Mouse (Mus musculus) heart, embryonic 13.5 days (tissue): ENCODE results near the gene Muc4. TPM values are rescaled to one million over a fixed set of nuclear protein-coding genes. Genes with fewer than 3 reads are reported as not detected.
A peak's percentile ranks its signal among the peaks of the same experiment; 100 is the strongest.

ENCODE experiments used
- ATAC-seq: fragments of 200-750 bp; cut with Nextera tagmentation; 2 replicates; pipeline ENCODE4 v1.8.0; 2017; ENCODE audit warnings: moderate TSS enrichment; ENCODE audit not compliant: insufficient number of reproducible peaks, low FRiP score, low TSS enrichment; ENCODE audit errors: extremely low read depth
- H3K27ac ChIP-seq: fragments of 300-500 bp; sonication (generic); replicated peaks from 2 replicates; pipeline ENCODE4 v1.5.1; 2015; ENCODE audit warnings: moderate library complexity, mild to moderate bottlenecking, inconsistent platforms
- H3K27me3 ChIP-seq: fragments of 300-500 bp; sonication (generic); replicated peaks from 2 replicates; pipeline ENCODE4 v1.6.1; 2015; ENCODE audit warnings: mild to moderate bottlenecking, inconsistent platforms
- H3K36me3 ChIP-seq: fragments of 300-500 bp; sonication (generic); 2 replicates; pipeline ENCODE4 v1.6.1; 2015; ENCODE audit warnings: mild to moderate bottlenecking, inconsistent platforms
- H3K4me1 ChIP-seq: fragments of 300-500 bp; sonication (generic); 2 replicates; pipeline ENCODE4 v1.6.1; 2015; ENCODE audit warnings: inconsistent platforms
- H3K4me2 ChIP-seq: fragments of 300-500 bp; sonication (generic); 2 replicates; pipeline ENCODE4 v1.6.1; 2015; ENCODE audit warnings: inconsistent platforms, mild to moderate bottlenecking, moderate library complexity
- H3K4me3 ChIP-seq: fragments of 300-500 bp; sonication (generic); 2 replicates; pipeline ENCODE4 v1.5.1; 2015; ENCODE audit warnings: moderate library complexity, mild to moderate bottlenecking, inconsistent platforms
- H3K9ac ChIP-seq: fragments of 300-500 bp; sonication (generic); 2 replicates; pipeline ENCODE4 v1.6.1; 2015; ENCODE audit warnings: inconsistent platforms, mild to moderate bottlenecking, moderate library complexity
- H3K9me3 ChIP-seq: fragments of 300-500 bp; sonication (generic); 2 replicates; pipeline ENCODE4 v1.6.1; 2016; ENCODE audit warnings: inconsistent platforms
- WGBS: fragments of 180-500 bp; shearing (Covaris S2); methylation state at CpG from one replicate; pipeline ENCODE4 v1.1.7; 2015; ENCODE audit warnings: mixed read lengths; 5-methylcytosine and 5-hydroxymethylcytosine counted together
- polyA plus RNA-seq: library from polyadenylated mRNA; unstranded; fragments of >200 nt; fragmentation: Nextera tagmentation; extraction: Ambion mirVana; gene quantifications from 2 replicates; pipeline ENCODE4 v1.2.1, GENCODE M21; 2015

Gene Muc4
- polyA plus RNA-seq, 1 experiment from 2014 or later: 0.21 TPM

- H3K4me1 ChIP-seq: peaks cover 49% of the 10 kb centered on the region
- ATAC-seq: no peak
- H3K27me3 ChIP-seq: no peaks in the 10 kb centered on the region
- no peak overlapping the region for H3K4me3 ChIP-seq
- peaks cover 54% of the 10 kb centered on the region for H3K36me3 ChIP-seq
- H3K9ac ChIP-seq: peak overlapping the region; percentile 69
- H3K4me2 ChIP-seq: peak overlapping the region; percentile 39
- no peaks in the 10 kb centered on the region for H3K9me3 ChIP-seq
- WGBS: 30% methylated on average over 6 of the region's 6 CpGs
- H3K27ac ChIP-seq: peak overlapping the region; percentile 84
Observed at GRCm38 (mm10) chr16:32822450-32822827, 86.8 kb downstream of the Muc4 start.

- WGBS: 65% methylated on average over 5 of the region's 5 CpGs
- H3K4me1 ChIP-seq: peaks cover 49% of the 10 kb centered on the region
- H3K27me3 ChIP-seq: no peaks in the 10 kb centered on the region
- H3K4me3 ChIP-seq: no peak overlapping the region
- peak overlapping the region; percentile 84 for H3K27ac ChIP-seq
- peaks cover 58% of the 10 kb centered on the region for H3K36me3 ChIP-seq
- H3K9me3 ChIP-seq: no peaks in the 10 kb centered on the region
- no peak for ATAC-seq
- peak overlapping the region; percentile 69; the same call in 1 of the 2 replicates for H3K9ac ChIP-seq
- peak overlapping the region; percentile 39; the same call in 1 of the 2 replicates for H3K4me2 ChIP-seq
Observed at GRCm38 (mm10) chr16:32822881-32823280, 87.2 kb downstream of the Muc4 start.

GRCm38 (mm10) chr16:32823487-32823886, 87.8 kb downstream of the Muc4 start:
- ATAC-seq: no peak
- peaks cover 64% of the 10 kb centered on the region for H3K36me3 ChIP-seq
- no peak overlapping the region for H3K4me3 ChIP-seq
- H3K27me3 ChIP-seq: no peaks in the 10 kb centered on the region
- 85% methylated on average over 8 of the region's 8 CpGs for WGBS
- no peak overlapping the region for H3K4me2 ChIP-seq
- H3K4me1 ChIP-seq: peaks cover 49% of the 10 kb centered on the region
- 0 out of 2 replicates have a peak overlapping the region, but pooled peaks have one; percentile 84 for H3K27ac ChIP-seq
- no peaks in the 10 kb centered on the region for H3K9me3 ChIP-seq
- H3K9ac ChIP-seq: 0 out of 2 replicates have a peak overlapping the region, but pooled peaks have one; percentile 69

- H3K27ac ChIP-seq: no peak overlapping the region
- H3K36me3 ChIP-seq: peaks cover 70% of the 10 kb centered on the region
- no peak overlapping the region for H3K4me2 ChIP-seq
- 88% methylated on average over 13 of the region's 13 CpGs for WGBS
- H3K9ac ChIP-seq: no peak overlapping the region
- no peaks in the 10 kb centered on the region for H3K27me3 ChIP-seq
- H3K4me3 ChIP-seq: no peak overlapping the region
- no peaks in the 10 kb centered on the region for H3K9me3 ChIP-seq
- peaks cover 46% of the 10 kb centered on the region for H3K4me1 ChIP-seq
- no peak for ATAC-seq
Observed at GRCm38 (mm10) chr16:32824061-32824460, 88.4 kb downstream of the Muc4 start.

DNA sequence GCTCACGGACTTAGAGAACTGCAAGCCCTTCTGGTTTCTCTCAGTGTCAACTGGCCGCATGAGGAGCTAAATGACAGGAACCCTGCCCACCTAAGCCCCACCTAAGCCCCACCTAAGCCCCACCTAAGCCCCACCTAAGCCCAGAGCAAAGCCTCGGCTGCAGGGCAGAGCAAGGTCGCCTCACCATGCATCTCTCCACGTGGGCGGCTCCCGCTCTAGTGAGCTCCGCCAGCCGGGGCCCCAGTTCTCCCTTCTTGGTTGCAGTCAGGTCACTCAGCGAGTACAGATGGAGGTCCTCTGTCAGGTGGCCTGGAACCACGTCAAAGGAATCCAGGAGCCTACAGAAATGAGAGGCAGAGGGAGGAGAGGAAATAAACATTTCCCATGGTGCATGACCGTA, 89.7 kb downstream of the Muc4 start:
- no peaks in the 10 kb centered on the region for H3K27me3 ChIP-seq
- no peaks in the 10 kb centered on the region for H3K9me3 ChIP-seq
- ATAC-seq: no peak
- H3K4me2 ChIP-seq: no peak overlapping the region
- H3K9ac ChIP-seq: no peak overlapping the region
- H3K4me3 ChIP-seq: no peak overlapping the region
- WGBS: 56% methylated on average over 12 of the region's 12 CpGs
- peaks cover 41% of the 10 kb centered on the region for H3K4me1 ChIP-seq
- no peak overlapping the region for H3K27ac ChIP-seq
- peaks cover 83% of the 10 kb centered on the region for H3K36me3 ChIP-seq

DNA sequence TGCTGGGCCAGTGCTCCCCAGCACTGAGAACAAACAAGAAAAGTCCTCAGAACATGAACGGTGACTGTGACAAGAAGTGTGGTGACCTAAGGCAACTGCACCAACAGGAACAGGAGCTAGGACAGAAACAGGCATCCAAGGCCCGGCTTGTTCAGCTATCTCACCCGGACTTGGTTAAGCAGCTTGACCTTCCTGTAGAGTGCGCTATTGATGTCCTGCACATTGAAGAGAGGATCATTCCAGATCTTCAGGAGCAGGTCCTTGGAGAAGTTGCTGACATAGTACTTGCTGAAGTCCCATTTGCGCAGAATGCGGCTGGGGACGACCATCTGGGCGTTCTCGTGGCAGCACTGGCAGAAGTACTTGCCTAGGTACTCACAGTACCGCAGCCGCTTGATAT, 90.8 kb downstream of the Muc4 start:
- Histone ChIP-seq H3K27me3 (no peaks in the 10 kb centered on the region), H3K9me3 (no peaks in the 10 kb centered on the region), H3K36me3 (peaks cover 86% of the 10 kb centered on the region), H3K4me1 (peaks cover 33% of the 10 kb centered on the region), H3K27ac (no peak overlapping the region), H3K4me3 (no peak overlapping the region), H3K9ac (no peak overlapping the region), H3K4me2 (no peak overlapping the region)
- 87% methylated on average over 11 of the region's 11 CpGs for WGBS
- no peak for ATAC-seq

- no peaks in the 10 kb centered on the region for H3K27me3 ChIP-seq
- H3K36me3 ChIP-seq: peaks cover 93% of the 10 kb centered on the region
- H3K27ac ChIP-seq: no peak overlapping the region
- no peak for ATAC-seq
- H3K4me3 ChIP-seq: no peak overlapping the region
- H3K9ac ChIP-seq: no peak overlapping the region
- no peak overlapping the region for H3K4me2 ChIP-seq
- WGBS: 82% methylated on average over 11 of the region's 11 CpGs
- H3K9me3 ChIP-seq: no peaks in the 10 kb centered on the region
- peaks cover 13% of the 10 kb centered on the region; the same call in 1 of the 2 replicates for H3K4me1 ChIP-seq
Observed at GRCm38 (mm10) chr16:32829104-32829503, 93.4 kb downstream of the Muc4 start.

DNA sequence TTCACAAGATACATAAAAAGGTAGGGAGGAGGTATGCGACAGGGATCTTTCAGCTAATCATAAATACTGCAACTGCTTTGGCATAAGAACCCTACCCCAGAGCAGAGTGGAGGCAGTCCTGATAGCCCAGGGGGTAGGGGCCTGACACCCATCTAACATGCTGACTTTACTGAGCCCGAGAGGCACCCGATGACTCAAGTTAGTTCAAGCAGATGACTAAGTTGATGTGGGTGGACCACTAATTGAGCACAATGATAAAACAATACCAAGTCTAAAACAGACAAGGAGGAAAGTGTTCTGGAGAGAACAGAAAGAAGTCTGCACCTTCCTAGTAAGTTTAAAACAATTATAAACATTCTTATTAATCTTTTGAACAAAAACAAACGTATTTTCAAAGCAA, 95.8 kb downstream of the Muc4 start:
- H3K36me3 ChIP-seq: peaks cover 93% of the 10 kb centered on the region
- H3K4me2 ChIP-seq: no peak overlapping the region
- no peak for ATAC-seq
- 82% methylated on average over 4 of the region's 4 CpGs for WGBS
- H3K9me3 ChIP-seq: no peaks in the 10 kb centered on the region
- H3K4me3 ChIP-seq: no peak overlapping the region
- H3K27ac ChIP-seq: no peak overlapping the region
- no peaks in the 10 kb centered on the region for H3K4me1 ChIP-seq
- H3K27me3 ChIP-seq: no peaks in the 10 kb centered on the region
- no peak overlapping the region for H3K9ac ChIP-seq

Other genes with a start within 250 kb of the Muc4 start
- gene Slc51a, start 248.0 kb upstream of the Muc4 start, polyA plus RNA-seq: 1.6 and 2.0 TPM in 2 replicates
- not detected in 2 replicates for gene Zdhhc19, start 239.6 kb upstream of the Muc4 start, polyA plus RNA-seq
- gene Tfrc, start 127.0 kb upstream of the Muc4 start, polyA plus RNA-seq: 32.7 and 34.7 TPM in 2 replicates
- gene Tnk2, start 92.0 kb upstream of the Muc4 start, polyA plus RNA-seq: 7.1 and 8.7 TPM in 2 replicates
- gene Muc20, start 61.5 kb downstream of the Muc4 start, polyA plus RNA-seq: 0.06 and 0.20 TPM in 2 replicates
- not detected in 2 replicates for gene Smbd1, start 74.6 kb downstream of the Muc4 start, polyA plus RNA-seq
- 102 and 116 TPM in 2 replicates for gene Fyttd1, start 141.6 kb downstream of the Muc4 start, polyA plus RNA-seq
- 24.2 and 26.5 TPM in 2 replicates for gene Rubcn, start 141.9 kb downstream of the Muc4 start, polyA plus RNA-seq
- 14.2 and 16.4 TPM in 2 replicates for gene Lrch3, start 178.2 kb downstream of the Muc4 start, polyA plus RNA-seq